Mouse (Mus musculus) monocyte, adult 5-6 weeks (primary cell): ENCODE measurements around the gene Dnajc28. TPM values are rescaled to one million over a fixed set of nuclear protein-coding genes. Genes with fewer than 3 reads are reported as not detected.

Experiments used
- ATAC-seq: fragments of 153-309, 156-312 bp; replicated peaks from 2 replicates; pipeline ENCODE4 v1.8.0; 2017; ENCODE audit warnings: mild to moderate bottlenecking; ENCODE audit not compliant: low TSS enrichment, insufficient number of reproducible peaks, severe bottlenecking, poor library complexity, low FRiP score
- total RNA-seq: library from RNA; stranded (forward); fragments of 200-1000, 200-491, 200-594 nt; gene quantifications from 3 replicates; pipeline ENCODE4 v1.2.3, GENCODE M21; 2017

Dnajc28 gene
- total RNA-seq, 1 experiment from 2014 or later = 1.6 TPM

DNA sequence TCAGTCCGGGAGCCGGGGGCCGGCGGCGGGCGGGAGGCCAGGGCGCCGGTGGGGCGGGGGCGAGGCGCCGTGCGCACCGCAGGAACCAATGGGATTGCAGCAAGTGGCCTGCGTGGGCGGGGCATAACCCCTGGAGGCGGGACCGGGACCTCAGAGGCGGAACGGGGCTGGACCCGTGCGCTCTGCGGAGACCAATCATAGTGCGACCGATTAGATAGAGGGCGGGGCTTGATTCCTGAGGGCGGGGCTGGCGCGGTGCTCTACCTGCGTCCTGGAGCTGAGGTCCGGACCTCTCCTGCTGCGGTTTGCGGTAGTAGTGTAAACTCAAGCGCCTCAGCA lies 21.2 kb downstream of the Dnajc28 start, which contains the start of gene Tmem50b:
Tmem50b (minus strand) TSS at position 129 of the 339 bp plus-strand sequence.
- ATAC-seq = peak; percentile 93

- no peak for ATAC-seq
Measured at GRCm38 (mm10) chr16:91596779-91597671, 21.8 kb downstream of the Dnajc28 start.

DNA sequence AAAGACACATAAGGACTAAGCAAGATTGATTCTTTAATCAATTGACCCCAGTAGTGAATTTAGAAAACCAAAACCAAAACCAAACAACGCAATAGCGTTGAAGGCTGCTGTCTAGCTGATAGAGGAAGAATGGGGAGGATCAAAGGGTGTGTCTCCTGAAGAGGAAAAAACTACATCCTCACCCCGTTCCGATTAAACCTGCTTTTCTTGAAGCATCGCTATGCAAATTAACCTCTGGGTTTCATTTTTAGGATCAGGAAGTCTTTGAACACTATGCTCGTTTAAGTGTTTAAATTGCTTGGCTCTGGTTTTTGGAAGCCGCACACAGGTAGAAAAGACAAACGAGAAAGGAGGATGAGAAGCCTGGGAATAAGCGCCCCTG lies 22.4 kb downstream of the Dnajc28 start:
- ATAC-seq = peak; percentile 51

- no peak for ATAC-seq
Measured at GRCm38 (mm10) chr16:91595076-91595475, 23.8 kb downstream of the Dnajc28 start.

- ATAC-seq = no peak
Measured at GRCm38 (mm10) chr16:91593262-91593661, 25.6 kb downstream of the Dnajc28 start.

- no peak for ATAC-seq
Measured at GRCm38 (mm10) chr16:91592162-91592561, 26.7 kb downstream of the Dnajc28 start.

DNA sequence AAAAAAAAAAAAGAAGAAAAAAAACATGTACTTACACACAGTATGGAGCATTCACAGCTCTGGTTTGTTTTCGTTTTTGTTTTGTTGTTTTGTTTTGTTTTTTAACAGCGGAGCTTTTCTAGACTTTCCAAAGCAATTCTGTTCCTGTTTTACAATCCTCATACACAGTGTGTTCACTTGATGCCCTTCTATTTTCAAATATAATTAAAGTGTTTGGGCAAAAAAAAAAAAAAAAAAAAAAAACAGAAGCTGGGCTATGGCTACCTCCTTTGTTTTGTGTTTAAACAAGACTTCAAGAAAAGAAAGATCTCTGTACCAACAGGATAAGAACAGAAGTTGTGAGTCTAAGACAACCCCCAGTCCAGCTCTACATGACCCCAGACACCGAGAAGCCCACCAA lies 30.1 kb downstream of the Dnajc28 start:
- no peak for ATAC-seq

DNA sequence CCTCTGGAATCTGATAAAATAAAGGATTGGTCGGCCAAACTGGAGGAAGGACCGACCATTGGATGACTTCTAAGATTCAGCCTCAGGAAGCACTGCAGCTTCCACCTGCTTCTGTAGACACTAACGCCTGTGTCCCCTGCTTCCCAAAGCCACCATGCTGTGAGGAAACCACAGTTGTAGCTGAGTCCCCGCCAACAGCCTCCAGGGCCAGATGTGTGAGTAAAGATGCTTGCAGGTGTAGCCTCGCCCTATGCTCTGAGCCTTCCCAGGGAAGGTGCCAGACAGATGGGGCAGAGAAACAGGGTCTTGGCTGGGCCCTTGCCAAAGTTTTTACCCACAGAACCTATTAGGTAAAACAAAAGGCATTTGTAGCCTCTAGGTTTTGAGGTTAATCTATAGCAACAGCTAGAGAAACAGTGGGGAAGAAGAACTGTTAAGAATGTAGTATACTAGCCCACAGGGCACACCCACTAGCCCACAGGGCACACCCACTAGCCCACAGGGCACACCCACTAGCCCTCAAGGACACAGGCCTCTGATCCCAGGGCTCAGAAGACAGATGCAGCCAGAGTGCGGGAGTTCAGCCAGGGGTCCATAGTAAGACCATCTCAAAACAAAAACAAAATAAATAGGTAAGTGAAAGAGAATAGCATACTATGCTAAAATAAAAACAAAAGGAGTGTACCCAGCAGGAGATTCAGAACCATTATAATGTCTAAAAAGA lies 30.9 kb downstream of the Dnajc28 start:
- peak; percentile 80 for ATAC-seq

- ATAC-seq = no peak
Measured at GRCm38 (mm10) chr16:91586244-91586643, 32.6 kb downstream of the Dnajc28 start.

DNA sequence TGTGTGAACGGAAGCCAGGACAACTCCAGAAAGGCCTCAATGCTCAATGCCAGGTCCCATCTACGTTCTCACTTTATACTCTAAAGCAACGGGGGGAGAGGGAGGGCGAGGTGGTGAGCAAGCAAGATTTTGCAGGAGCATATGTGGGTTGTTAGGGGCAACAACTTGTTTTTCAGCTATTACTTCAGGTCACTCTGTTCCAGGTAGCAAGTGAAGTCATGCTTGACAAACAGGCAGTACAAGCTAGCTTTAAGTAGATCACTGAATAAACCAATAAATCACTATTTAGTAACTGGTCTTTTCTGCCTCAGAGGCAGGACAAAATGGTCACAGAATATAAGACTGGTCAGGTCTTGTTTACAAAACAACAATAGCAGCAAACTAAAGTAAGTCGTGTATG lies 33.2 kb downstream of the Dnajc28 start:
- ATAC-seq = no peak

DNA sequence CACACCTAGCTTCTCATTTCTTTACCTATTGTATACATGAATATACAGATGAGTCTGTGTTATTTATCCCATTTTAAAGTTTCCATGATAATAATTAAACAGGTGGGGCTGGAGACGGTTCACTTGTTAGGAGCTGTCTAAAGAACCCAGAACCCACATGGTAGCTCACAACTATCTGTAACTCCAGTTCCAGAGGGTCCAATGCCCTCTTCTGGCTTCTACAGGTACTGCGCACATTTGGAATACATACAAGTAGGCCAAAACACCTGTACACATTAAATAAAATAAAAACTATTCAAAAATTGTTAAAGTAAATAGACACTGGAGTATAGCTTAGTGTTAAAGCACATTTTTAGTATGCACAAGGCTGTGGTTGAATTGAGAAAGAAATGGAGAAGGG lies 36.5 kb downstream of the Dnajc28 start:
- ATAC-seq = no peak

- no peak for ATAC-seq
Measured at GRCm38 (mm10) chr16:91578980-91579720, 39.7 kb downstream of the Dnajc28 start.

DNA sequence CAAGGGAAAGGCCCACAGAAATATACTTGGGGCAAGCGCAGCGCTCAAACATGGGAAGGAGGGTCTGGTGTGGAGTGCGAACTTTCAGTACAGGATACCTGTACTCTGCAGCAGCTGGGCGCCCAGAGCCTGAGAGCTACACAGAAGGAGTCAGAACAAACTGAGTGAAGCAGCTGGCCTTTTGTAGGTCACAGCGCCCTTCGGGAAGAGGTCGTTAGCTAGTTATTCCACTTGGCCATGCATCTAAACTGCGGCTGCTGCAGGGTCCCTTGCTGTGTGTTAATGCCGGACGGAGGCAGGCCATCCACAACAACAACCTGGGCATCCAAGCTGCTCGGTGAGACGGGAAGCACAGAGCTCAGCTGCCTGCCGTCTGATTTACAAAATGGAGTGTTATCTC lies 43.7 kb downstream of the Dnajc28 start:
- no peak for ATAC-seq

DNA sequence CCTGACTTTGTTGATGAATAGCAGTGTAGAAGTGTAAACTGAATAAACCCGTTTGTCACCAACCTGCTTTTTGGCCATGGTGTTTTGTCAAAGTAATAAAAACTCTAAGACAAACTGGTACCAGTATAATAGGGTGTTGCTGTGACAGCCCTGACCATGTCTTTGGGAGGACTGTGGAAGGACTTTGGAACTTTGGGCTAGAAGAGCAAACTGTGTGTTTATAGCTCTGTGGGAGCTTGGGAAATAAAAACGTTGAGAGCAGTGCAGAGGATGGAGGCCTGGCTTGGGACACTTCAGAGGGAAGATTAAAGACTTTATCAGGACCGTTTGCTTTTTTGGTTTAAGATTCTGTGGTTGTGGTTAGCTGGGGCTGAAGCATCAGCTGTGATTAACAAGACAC lies 47.7 kb downstream of the Dnajc28 start:
- no peak for ATAC-seq

GRCm38 (mm10) chr16:91568960-91569359 lies 49.9 kb downstream of the Dnajc28 start:
- no peak for ATAC-seq

- ATAC-seq = no peak
Measured at GRCm38 (mm10) chr16:91566002-91566401, 52.8 kb downstream of the Dnajc28 start.

GRCm38 (mm10) chr16:91565292-91565951 lies 53.4 kb downstream of the Dnajc28 start:
- no peak for ATAC-seq

DNA sequence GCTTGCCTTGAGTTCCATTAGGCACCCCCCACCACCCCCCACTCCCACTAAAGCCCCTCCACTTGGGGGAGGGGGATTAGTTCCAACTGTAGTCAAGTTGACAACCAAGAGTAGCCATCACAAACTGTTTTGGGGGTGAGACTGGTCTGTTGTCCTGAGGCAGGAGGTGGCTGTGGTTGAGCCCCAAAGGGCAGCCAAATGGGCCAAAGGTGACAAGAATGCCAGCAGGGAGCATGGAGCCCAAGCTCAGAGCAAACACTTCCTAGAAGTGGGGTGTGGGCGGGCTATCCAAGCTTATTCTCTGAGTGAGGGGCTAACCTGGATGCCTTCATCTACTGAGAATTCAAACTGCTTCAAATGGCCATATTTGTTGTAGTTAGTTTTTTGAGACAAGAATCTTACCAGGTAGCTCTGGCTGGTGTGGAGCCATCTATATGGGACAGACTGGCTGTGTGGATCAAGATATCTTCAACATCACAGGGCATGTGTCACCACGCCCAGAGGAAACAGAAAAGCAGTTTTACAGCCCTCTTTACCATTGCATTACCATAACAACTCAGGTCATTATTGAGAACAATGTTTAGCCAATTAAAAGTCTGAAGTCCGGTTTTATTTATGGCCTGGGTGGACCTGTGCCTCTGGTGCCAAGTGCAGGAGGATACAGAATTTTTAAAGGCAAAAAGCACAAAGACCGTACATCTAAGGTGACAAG lies 54.1 kb downstream of the Dnajc28 start:
- no peak for ATAC-seq
